Mouse (Mus musculus) B cell, adult (primary cell): ENCODE data around the gene Gm5726. TPM values are rescaled to one million over a fixed set of nuclear protein-coding genes. Genes with fewer than 3 reads are reported as not detected.

ENCODE experiments used
- total RNA-seq: library from RNA; stranded (reverse); gene quantifications from 4 replicates; pipeline ENCODE4 v1.2.4, GENCODE M21; 2023; ENCODE audit not compliant: inconsistent age

Gene Gm5726
- total RNA-seq = not detected in 4 replicates

GRCm38 (mm10) chr7:20545657-20546056 lies at the start of gene Gm5726:
Gene Gm5726, minus strand, starts transcription at chr7:20545757.

GRCm38 (mm10) chr7:20576141-20576540 lies 30.6 kb upstream of the Gm5726 start, which contains the start of gene Gm4141:
Gene Gm4141, minus strand, starts transcription at chr7:20576241.

GRCm38 (mm10) chr7:20533537-20533936 lies 12.0 kb downstream of the Gm5726 start, which contains the start of gene Vmn1r104:
Gene Vmn1r104, plus strand, starts transcription at chr7:20533837.

GRCm38 (mm10) chr7:20510434-20510833 lies 35.1 kb downstream of the Gm5726 start, which contains the start of gene Vmn1r103:
Gene Vmn1r103, minus strand, starts transcription at chr7:20510534.

Other genes with a start within 250 kb of the Gm5726 start
- gene Gm4133, start 211.7 kb downstream of the Gm5726 start, total RNA-seq = not detected in 4 replicates
- not detected in 4 replicates for gene Gm5728, start 170.3 kb downstream of the Gm5726 start, total RNA-seq
- gene Vmn1r100, start 127.8 kb downstream of the Gm5726 start, total RNA-seq = not detected in 4 replicates
- not detected in 4 replicates for gene Vmn1r101, start 103.2 kb downstream of the Gm5726 start, total RNA-seq
- not detected in 4 replicates for gene Gm10670, start 70.8 kb downstream of the Gm5726 start, total RNA-seq
- gene Vmn1r103, start 35.2 kb downstream of the Gm5726 start, total RNA-seq = not detected in 4 replicates
- gene Vmn1r104, start 11.9 kb downstream of the Gm5726 start, total RNA-seq = not detected in 4 replicates
- gene Gm4141, start 30.5 kb upstream of the Gm5726 start, total RNA-seq = not detected in 4 replicates
- not detected in 4 replicates for gene Gm4513, start 53.3 kb upstream of the Gm5726 start, total RNA-seq
- gene Vmn1r107, start 123.2 kb upstream of the Gm5726 start, total RNA-seq = not detected in 4 replicates
- not detected in 4 replicates for gene Vmn1r111, start 157.5 kb upstream of the Gm5726 start, total RNA-seq
- gene Gm10668, start 184.9 kb upstream of the Gm5726 start, total RNA-seq = not detected in 4 replicates
- gene Vmn1r112, start 225.4 kb upstream of the Gm5726 start, total RNA-seq = not detected in 4 replicates
- not detected in 4 replicates for gene Vmn1r113, start 241.5 kb upstream of the Gm5726 start, total RNA-seq